Comparison of ENCODE assay signal across 10 mouse cellular contexts in the genomic region with DNA sequence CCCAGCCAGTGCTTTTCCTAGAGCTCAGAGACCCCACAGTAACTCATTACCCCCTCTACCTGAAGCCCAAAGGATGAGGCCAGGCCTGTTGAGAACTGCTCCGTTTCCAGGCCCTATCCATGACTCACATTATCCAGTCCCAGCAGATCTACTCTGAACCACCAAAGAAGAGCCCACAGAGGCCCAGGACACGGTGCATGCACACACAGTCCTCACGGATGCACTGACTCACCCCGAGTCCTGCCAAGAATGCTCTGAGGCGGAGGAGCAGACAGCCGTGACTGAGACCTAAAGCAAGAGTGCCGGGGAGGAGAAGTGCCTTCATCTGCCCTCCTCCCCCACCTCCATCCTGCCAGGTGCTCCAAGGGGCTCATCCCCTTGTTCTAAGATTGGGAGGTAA. TPM values are rescaled to one million over a fixed set of nuclear protein-coding genes. Genes with fewer than 3 reads are reported as not detected.
DNase-seq lines count a peak whose midpoint lies in the region; ATAC-seq and TF ChIP-seq lines count a peak whose summit lies in the region.
"Had no signal": no experiment of that assay in that cellular context is flagged by ENCODE, and none has a peak within 500 bp of the region (broad histone marks: within the 10 kb centered on the region; RNA-seq: fewer than 3 reads in every experiment).

No protein-coding gene starts in this region.

- H3K27me3 ChIP-seq in Patski: no peaks in the 10 kb centered on the region
- H3K27me3 ChIP-seq: liver, embryonic 13.5 days had no signal

- in situ Hi-C loops in Patski (cut with MboI; ENCODE audit: low pct_unique_long_range_greater_than_20kb): loop anchor here (5.0 kb wide), 2 partner anchors 38 to 87 kb away; no protein-coding TSS in a partner anchor

- POLR2A ChIA-PET in Patski (lab: Charles Lee): interaction anchor here (2.1 to 4.2 kb wide), 2 partner anchors 19 to 26 kb away, joined by 7 to 22 read pairs; a partner anchor contains a TSS

- no peak for TF ChIP-seq CTCF in Patski (IDR thresholded peaks at IDR 0.05)

- DNase-seq in layer of hippocampus, adult 9-11 months: peak; percentile 59
- DNase-seq in layer of hippocampus, postnatal 10 days (ENCODE audit: low spot score in 2 of 2): no peak
- peak; percentile 85 for DNase-seq in Patski (ENCODE audit: low read depth, low spot score)
- peak; percentile 42 for DNase-seq in cerebellum, adult 9-10 months
- peak; percentile 39 to 64 for DNase-seq in kidney, postnatal 4 days
- no peak for DNase-seq in urinary bladder, postnatal 25 days (ENCODE audit: low spot score)
- DNase-seq in urinary bladder, postnatal 4 days (ENCODE audit: low spot score in 2 of 2): no peak
- DNase-seq: liver, embryonic 13.5 days had no signal

- CTCF ChIA-PET in Patski (lab: Charles Lee): interaction anchor here (1.1 to 7.7 kb wide), 4 partner anchors 9 to 53 kb away, joined by 3 to 106 read pairs (median 28); a partner anchor contains a TSS

- ATAC-seq in Patski: peak; percentile 85
- ATAC-seq in erythroid progenitor cell, adult 5-6 weeks (replicated peaks; ENCODE audit: low FRiP score, poor library complexity, severe bottlenecking): no peak
- ATAC-seq: midbrain, embryonic 16.5 days had no signal

RNA-seq across cellular contexts. Expression of a gene that starts 16.0 kb away (rescaled TPM):
- 100 to 1,000 TPM; 141 to 142 TPM for total RNA-seq in layer of hippocampus, postnatal 10 days (2021)
- 10.9 TPM for polyA plus RNA-seq in Patski (2021)
- 0.72 and 0.84 TPM in 2 replicates for total RNA-seq in erythroid progenitor cell, adult 5-6 weeks (2015; ENCODE audit: low replicate concordance)
- total RNA-seq in erythroid progenitor cell, adult 5-6 weeks (2017; ENCODE audit: low replicate concordance): 1.2 and 1.7 TPM in 2 replicates

RNA-seq across cellular contexts. Expression of a gene that starts 25.2 kb away (rescaled TPM):
- 10 to 100 TPM; 50.3 to 52.9 TPM for total RNA-seq in layer of hippocampus, postnatal 10 days (2021)
- 151 TPM for polyA plus RNA-seq in Patski (2021)
- 0.36 and 0.84 TPM in 2 replicates for total RNA-seq in erythroid progenitor cell, adult 5-6 weeks (2015; ENCODE audit: low replicate concordance)
- 3.6 TPM in 1 of 2 replicates, not detected in the other for total RNA-seq in erythroid progenitor cell, adult 5-6 weeks (2017; ENCODE audit: low replicate concordance)

Comparison
In these comparisons a context has a peak if more than half of its experiments do, and no peak if none do; other contexts are left out.
1. DNase-seq: peak in layer of hippocampus, adult 9-11 months (single experiment), Patski (single experiment), cerebellum, adult 9-10 months (single experiment) and kidney, postnatal 4 days (2 of 2); none in layer of hippocampus, postnatal 10 days (0 of 2), urinary bladder, postnatal 25 days (single experiment) and urinary bladder, postnatal 4 days (0 of 2).
2. RNA of a gene that starts 16.0 kb away (total RNA-seq): 141 to 142 TPM in layer of hippocampus, postnatal 10 days; 0.72 to 1.7 TPM in erythroid progenitor cell, adult 5-6 weeks; every median in the first group is over 10 times any median in the second.
3. RNA of a gene that starts 25.2 kb away (total RNA-seq): 50.3 to 52.9 TPM in layer of hippocampus, postnatal 10 days; 0.36 to 3.6 TPM in erythroid progenitor cell, adult 5-6 weeks; every median in the first group is over 10 times any median in the second.